Mouse (Mus musculus) lung, adult 2 months (tissue): ENCODE results near the gene Ccnf. TPM values are rescaled to one million over a fixed set of nuclear protein-coding genes. Genes with fewer than 3 reads are reported as not detected.

Source experiments
- DNase-seq: peaks from one replicate; pipeline ENCODE4 v3.0.0; 2022
- H3K4me1 ChIP-seq: fragments of 200-500 bp; 2 replicates; pipeline ENCODE4 v1.6.1; 2011; ENCODE audit warnings: low read length; ENCODE audit not compliant: control insufficient read depth, insufficient read depth
- H3K4me3 ChIP-seq: fragments of 200-500 bp; replicated peaks from 2 replicates; pipeline ENCODE3; 2011; ENCODE audit warnings: low read depth, mild to moderate bottlenecking, control low read depth, low read length; ENCODE audit errors: extremely low read depth
- CTCF ChIP-seq: fragments of 200-500 bp; IDR thresholded peaks from 2 replicates; pipeline ENCODE4 v1.5.1; 2011; ENCODE audit warnings: mild to moderate bottlenecking, low read length, control low read depth; ENCODE audit not compliant: insufficient read depth
- POLR2A ChIP-seq: fragments of 200-500 bp; IDR thresholded peaks from 2 replicates; pipeline ENCODE4 v1.6.1; 2011; ENCODE audit warnings: low read depth, mild to moderate bottlenecking, control low read depth, low read length, borderline replicate concordance; ENCODE audit errors: extremely low read depth
- WGBS: fragments of 180-500 bp; shearing (Covaris S2); methylation state at CpG from one replicate; pipeline ENCODE4 v1.1.7; 2018; 5-methylcytosine and 5-hydroxymethylcytosine counted together
- polyA plus RNA-seq: library from polyadenylated mRNA; depleted of rRNA; stranded (reverse); fragments of >200 nt; gene quantifications from 2 replicates; pipeline ENCODE4 v1.2.3, GENCODE M21; 2012

Gene Ccnf
- polyA plus RNA-seq, 1 experiment, result 2.9 TPM

DNA sequence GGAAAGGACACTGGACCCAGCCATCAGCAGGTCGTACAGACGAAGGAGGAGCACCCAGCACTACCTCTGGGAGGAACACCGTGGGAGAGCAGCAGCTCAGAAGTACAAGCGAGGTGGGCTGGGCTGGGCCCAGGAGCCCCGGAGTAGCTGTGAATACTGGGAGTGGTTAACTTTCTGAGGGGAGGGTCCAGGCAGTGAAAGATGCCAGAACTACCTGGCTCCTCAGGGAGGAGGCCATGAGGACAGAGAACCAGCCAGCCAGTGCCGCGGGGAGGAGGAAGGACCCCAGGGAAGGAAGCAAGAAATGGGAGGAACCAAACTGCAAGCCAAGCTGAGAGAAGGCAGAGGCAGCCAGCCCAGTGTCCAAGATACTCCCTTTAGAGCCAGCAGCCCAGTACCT lies 23.3 kb downstream of the Ccnf start:
- WGBS, result 91% methylated on average over 7 of the region's 7 CpGs
- Histone ChIP-seq H3K4me3 (no peak overlapping the region), H3K4me1 (no peaks in the 10 kb centered on the region)
- DNase-seq, result no peak
- TF ChIP-seq CTCF (no peak), POLR2A (no peak)

DNA sequence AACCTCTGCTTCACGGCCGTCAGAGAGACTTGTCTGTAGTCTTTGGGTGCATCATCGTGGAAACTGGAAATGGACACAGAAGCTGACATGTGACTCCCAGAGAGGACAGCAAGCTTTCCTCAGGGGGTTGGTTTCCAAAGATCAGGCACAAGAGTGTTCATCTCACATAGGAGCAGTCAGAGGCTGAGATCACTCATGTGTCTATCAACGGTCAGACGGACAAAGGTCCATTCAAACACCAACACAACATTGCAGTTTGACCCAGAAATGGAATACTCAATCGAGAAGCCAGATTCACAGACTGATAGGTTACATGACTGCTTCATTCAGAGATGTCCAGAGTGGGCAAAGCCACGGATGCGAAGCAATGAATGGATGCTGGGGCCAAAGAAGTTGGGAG lies 24.6 kb downstream of the Ccnf start:
- H3K4me1 ChIP-seq, result no peaks in the 10 kb centered on the region
- DNase-seq, result no peak
- 88% methylated on average over 8 of the region's 8 CpGs for WGBS
- no peak overlapping the region for H3K4me3 ChIP-seq
- TF ChIP-seq POLR2A (no peak), CTCF (no peak)

DNA sequence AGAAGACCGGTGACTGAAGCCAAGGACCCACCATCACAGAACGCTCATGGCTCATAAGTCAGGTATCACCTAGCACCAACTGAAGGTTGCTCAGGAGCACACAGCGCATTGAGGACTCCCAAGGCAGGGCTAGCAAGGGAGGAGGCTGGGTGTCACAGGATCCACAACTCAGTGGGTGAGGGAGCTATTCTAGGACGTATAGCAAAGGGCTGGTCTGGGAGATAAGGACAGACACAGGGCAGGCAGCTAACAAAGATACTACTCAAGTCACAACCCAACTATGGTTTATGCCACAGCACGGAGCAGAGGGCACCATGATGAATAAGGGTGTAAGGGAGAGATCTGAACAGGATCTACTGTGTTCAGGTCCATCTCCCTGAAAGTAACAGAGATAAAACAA lies 25.4 kb downstream of the Ccnf start:
- TF ChIP-seq CTCF (no peak), POLR2A (no peak)
- H3K4me1 ChIP-seq, result peaks cover 4% of the 10 kb centered on the region; the same call in 1 of the 2 replicates
- H3K4me3 ChIP-seq, result no peak overlapping the region
- WGBS, result 91% methylated on average over 5 of the region's 5 CpGs
- no peak for DNase-seq

DNA sequence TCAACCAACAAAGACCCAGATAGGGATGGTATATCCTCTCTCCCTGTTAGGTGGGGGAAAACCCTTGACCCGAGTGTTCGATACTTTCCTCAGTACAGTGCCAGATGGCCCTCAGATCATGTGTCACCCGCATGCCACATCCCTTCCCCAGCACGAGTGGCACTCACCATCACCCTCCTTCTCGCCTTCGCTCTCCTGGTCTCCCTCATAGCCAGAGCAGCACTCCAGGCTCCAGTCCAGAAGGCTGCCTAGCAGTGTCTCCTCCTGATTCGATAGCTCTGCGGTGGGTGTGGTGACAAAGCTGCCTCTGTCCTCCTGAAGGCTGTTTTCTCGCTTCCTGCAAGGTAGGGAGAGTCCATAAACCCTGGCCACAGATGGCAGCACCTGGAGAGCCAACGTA lies 26.5 kb downstream of the Ccnf start:
- peaks cover 10% of the 10 kb centered on the region for H3K4me1 ChIP-seq
- DNase-seq, result no peak
- H3K4me3 ChIP-seq, result no peak overlapping the region
- WGBS, result 91% methylated on average over 10 of the region's 10 CpGs
- no peak for TF ChIP-seq POLR2A
- no peak for TF ChIP-seq CTCF

DNA sequence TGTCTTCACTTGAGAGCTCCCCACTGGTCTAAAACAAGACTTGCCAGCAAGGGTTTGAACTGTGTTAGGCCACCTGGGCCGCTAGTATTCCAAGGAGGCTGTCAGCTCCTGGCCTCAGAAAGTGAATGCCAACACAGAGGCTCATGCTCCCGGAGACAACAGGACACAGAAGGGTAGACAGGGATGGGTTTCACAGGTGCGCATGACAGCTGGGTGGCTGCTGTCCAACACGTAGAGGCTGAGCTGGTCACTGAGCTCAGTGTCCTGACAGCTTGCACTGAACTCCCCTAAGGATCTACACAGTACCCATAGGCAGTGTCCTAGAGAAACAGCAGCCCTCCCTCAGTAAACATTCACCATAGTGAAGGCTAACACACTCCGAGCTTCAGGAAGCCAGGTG lies 27.8 kb downstream of the Ccnf start:
- DNase-seq, result no peak
- 87% methylated on average over 5 of the region's 5 CpGs for WGBS
- TF ChIP-seq CTCF (no peak), POLR2A (no peak)
- H3K4me3 ChIP-seq, result no peak overlapping the region
- H3K4me1 ChIP-seq, result peaks cover 10% of the 10 kb centered on the region

DNA sequence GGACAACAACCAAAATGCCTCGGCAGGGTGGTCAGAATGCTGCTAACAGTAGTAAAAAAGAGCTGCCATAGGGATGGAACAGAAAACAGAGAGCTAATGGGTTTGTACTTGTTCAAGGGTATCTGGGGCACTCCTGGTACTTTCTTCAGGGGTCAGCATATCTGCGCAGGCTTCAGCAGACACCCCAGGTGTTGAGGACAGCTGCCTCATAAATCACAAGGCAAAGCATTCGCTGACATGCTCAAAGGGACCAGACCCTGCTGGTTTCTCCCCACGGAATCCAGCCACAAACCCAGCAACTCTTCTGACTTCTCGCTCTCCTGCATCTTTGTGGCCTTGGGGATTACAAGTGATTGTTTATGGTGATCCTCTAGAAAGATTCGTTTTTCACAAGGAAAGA lies 28.6 kb downstream of the Ccnf start:
- DNase-seq, result no peak
- Histone ChIP-seq H3K4me3 (no peak overlapping the region), H3K4me1 (peaks cover 10% of the 10 kb centered on the region)
- TF ChIP-seq POLR2A, result no peak
- no peak for TF ChIP-seq CTCF
- 75% methylated on average over 6 of the region's 6 CpGs for WGBS

DNA sequence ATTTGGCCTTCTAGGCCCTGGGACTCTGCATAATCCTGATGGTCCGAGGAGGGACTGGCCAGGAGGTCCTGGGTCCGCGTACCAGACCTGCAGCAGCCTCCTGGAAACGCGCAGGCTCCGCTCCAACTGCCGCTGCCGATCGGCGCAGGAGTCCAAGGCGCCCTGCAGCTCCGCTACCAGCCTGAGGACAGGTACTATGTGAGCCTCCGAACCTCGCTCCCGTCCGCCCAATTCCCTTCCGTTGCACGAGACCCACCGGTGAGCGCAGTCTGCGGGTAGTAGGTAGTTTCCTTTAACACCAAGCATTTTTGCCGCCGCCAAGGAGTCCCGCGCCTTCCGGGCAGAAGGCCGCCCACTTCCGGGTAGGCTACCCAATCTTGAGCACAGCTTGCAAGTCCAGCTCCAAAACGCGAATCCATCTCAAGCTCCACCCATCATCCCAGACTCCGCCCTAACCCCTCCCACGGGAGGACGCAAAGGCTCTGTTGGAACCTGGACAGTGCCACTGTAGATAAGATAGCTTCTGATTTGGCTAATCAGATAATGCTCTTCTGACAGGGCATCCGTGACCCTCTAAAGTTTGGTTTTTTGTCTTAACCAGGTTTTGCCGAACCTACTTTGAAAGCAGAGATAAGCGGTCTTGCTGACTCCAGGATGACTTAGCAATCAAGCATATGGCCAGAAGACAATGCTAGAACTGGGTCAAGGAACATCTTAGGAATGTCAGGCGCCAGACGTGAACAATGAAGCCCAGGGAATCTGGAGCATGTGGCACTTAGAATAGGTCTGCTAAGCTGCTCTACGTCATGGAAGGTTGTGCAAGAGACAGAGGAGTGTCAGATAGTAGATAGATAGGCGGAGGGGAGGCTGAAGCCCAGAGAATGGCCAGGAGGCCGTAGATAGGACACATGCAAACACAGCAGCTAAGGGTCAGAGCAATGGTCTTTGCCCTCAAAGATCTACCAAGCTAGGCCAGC lies 30.6 kb downstream of the Ccnf start, which contains the start of gene Tedc2:
Gene Tedc2, minus strand, starts transcription at position 417 of the 977 bp plus-strand sequence.
- 3% methylated on average over 41 of the region's 41 CpGs for WGBS
- peak; percentile 94 for DNase-seq
- peak within 1 kb of the TSS; percentile 99 for H3K4me3 ChIP-seq
- peak; percentile 45; the same call in 1 of the 2 replicates for TF ChIP-seq POLR2A
- TF ChIP-seq CTCF, result no peak
- peaks cover 10% of the 10 kb centered on the region for H3K4me1 ChIP-seq

DNA sequence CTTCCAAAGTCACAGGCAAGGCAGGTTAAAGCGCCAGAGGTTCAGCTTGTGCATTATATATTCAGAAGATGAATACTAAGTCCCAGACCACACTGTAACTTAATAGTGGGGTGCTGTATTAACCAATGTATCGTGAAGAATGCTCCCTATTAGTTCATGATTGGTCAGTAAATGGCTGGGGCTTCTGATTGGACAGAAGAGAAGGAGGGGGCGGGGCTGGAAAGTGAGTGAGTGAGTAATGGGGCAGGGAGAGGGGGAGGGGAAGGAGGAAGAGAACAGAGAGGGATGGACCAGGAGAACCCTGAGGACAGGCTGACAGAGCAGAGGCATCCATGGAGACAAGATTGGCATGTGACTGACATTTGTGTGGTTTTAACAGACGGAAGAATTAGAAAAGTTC lies 34.4 kb downstream of the Ccnf start:
- Histone ChIP-seq H3K4me3 (no peak overlapping the region), H3K4me1 (peaks cover 14% of the 10 kb centered on the region)
- WGBS, result 75% methylated on average over 4 of the region's 4 CpGs
- TF ChIP-seq POLR2A, result no peak
- TF ChIP-seq CTCF, result no peak
- DNase-seq, result no peak

DNA sequence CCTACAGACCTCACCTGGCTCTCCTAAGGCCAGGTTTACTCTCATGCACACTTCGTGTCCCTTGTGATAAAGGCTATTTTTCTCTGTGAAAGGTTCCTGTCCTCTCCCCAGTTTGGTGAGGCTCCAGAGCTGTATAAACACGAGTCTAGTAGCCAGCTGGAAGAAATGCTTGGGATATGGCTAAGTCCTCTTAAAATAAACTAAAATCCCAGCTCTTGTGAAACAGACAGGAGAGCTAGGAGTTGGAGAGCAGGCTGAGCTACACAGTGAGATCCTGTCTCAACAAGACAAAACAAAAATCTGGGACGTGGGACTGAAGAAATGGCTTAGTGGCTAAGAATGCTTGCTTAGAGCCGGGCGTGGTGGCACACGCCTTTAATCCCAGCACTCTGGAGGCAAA lies 38.1 kb downstream of the Ccnf start:
- no peak for TF ChIP-seq CTCF
- no peak for TF ChIP-seq POLR2A
- WGBS, result 44% methylated on average over 6 of the region's 6 CpGs
- peaks cover 13% of the 10 kb centered on the region for H3K4me1 ChIP-seq
- DNase-seq, result no peak
- no peak overlapping the region for H3K4me3 ChIP-seq

DNA sequence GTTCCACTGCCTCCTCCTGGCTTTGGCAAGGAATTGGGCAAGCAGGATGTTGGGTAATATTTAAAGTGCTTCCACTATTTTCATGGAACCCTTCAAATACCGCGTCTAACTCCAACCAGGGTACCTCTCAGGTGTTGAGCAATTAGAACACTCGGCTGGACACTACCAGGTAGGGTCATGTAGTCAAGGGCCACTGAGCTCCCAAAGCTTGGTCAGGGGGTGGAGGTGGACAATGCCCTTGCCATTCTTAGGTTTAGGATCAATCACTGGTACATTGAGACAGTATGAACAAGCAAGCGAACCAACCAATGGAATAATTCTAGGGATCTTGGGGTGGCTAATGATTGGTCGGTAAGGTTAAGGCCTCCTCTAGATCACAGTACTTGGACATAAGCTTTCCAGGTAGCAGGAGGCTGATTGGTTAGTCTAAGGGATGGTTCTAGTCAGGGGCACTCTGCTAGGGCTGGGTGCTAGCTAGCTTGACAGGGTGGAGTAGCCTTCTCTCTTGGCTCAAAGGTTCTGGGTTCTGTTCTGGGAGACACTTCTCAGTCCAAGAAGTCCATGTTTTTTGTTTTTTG lies 38.8 kb downstream of the Ccnf start:
- no peak for DNase-seq
- H3K4me3 ChIP-seq, result peak overlapping the region; percentile 39

More for the DNA sequence above, 38.8 kb downstream of the Ccnf start:
- peaks cover 16% of the 10 kb centered on the region for H3K4me1 ChIP-seq
- 37% methylated on average over 5 of the region's 5 CpGs for WGBS
- no peak for TF ChIP-seq CTCF
- no peak for TF ChIP-seq POLR2A
